Mouse (Mus musculus) MEL (cell line): ENCODE data around the gene Fzd4. TPM values are rescaled to one million over a fixed set of nuclear protein-coding genes. Genes with fewer than 3 reads are reported as not detected.

Experiments used
- DNase-seq: peaks from one replicate; pipeline ENCODE4 v3.0.0; 2011; ENCODE audit warnings: low read depth, low spot score
- H3K27ac ChIP-seq: 2 replicates; pipeline ENCODE4 v1.5.1; 2012; ENCODE audit warnings: low read depth, mild to moderate bottlenecking, control low read depth, low read length, moderate library complexity; ENCODE audit not compliant: control insufficient read depth
- H3K27me3 ChIP-seq, 2 experiments: fragments of 150-350 bp in 1 of 2; sonication (generic) in 1 of 2; 2 replicates each; pipeline ENCODE4 v1.6.1; 2012; ENCODE audit warnings: low read length in 2 of 2, mild to moderate bottlenecking in 2 of 2, improper control_type of control experiment in 1 of 2, moderate library complexity in 1 of 2; ENCODE audit not compliant: insufficient read depth in 2 of 2, control insufficient read depth in 1 of 2
- H3K36me3 ChIP-seq, 2 experiments: 2 replicates each; pipeline ENCODE4 v1.6.1; 2012 to 2014; ENCODE audit warnings: low read length in 2 of 2, improper control_type of control experiment in 1 of 2, inconsistent platforms in 1 of 2, mild to moderate bottlenecking in 1 of 2; ENCODE audit not compliant: insufficient read depth in 2 of 2, control insufficient read depth in 1 of 2
- H3K4me1 ChIP-seq, 2 experiments: fragments of 150-350 bp in 1 of 2; sonication (generic) in 1 of 2; 2 replicates each; pipeline ENCODE4 v1.6.1; 2012; ENCODE audit warnings: low read length in 2 of 2, improper control_type of control experiment in 1 of 2, mild to moderate bottlenecking in 1 of 2; ENCODE audit not compliant: insufficient read depth in 2 of 2, control insufficient read depth in 1 of 2
- H3K4me3 ChIP-seq, 2 experiments: fragments of 150-350 bp in 1 of 2; sonication (generic) in 1 of 2; 2 replicates each; pipeline ENCODE4 v1.5.1; 2012; ENCODE audit warnings: low read depth in 2 of 2, low read length in 2 of 2, mild to moderate bottlenecking in 2 of 2, moderate library complexity in 2 of 2, control low read depth in 1 of 2, improper control_type of control experiment in 1 of 2; ENCODE audit not compliant: control insufficient read depth in 1 of 2, insufficient read depth in 1 of 2
- H3K79me2 ChIP-seq: 2 replicates; pipeline ENCODE4 v1.6.1; 2012; ENCODE audit warnings: mild to moderate bottlenecking, low read length, moderate library complexity; ENCODE audit not compliant: control insufficient read depth, poor library complexity, insufficient read depth
- H3K9ac ChIP-seq: 2 replicates; pipeline ENCODE4 v1.6.1; 2012; ENCODE audit warnings: low read depth, mild to moderate bottlenecking, control low read depth, low read length, moderate library complexity; ENCODE audit not compliant: control insufficient read depth, poor library complexity, severe bottlenecking
- H3K9me3 ChIP-seq: fragments of 150-350 bp; sonication (generic); replicated peaks from 2 replicates; pipeline ENCODE4 v1.6.1; 2012; ENCODE audit warnings: mild to moderate bottlenecking, low read length, improper control_type of control experiment, moderate library complexity; ENCODE audit not compliant: insufficient read depth
- CHD1 ChIP-seq: IDR thresholded peaks from 2 replicates; pipeline ENCODE4 v1.6.1; 2012; ENCODE audit warnings: low read depth, mild to moderate bottlenecking, inconsistent platforms, low read length, improper control_type of control experiment
- CHD2 ChIP-seq: IDR thresholded peaks from 2 replicates; pipeline ENCODE4 v1.6.1; 2011; ENCODE audit warnings: low read length, improper control_type of control experiment
- CTCF ChIP-seq, 3 experiments: IDR thresholded peaks in 2 of 3; conservative IDR thresholded peaks in 1 of 3; 2 replicates each; pipeline ENCODE4 v1.5.1; 2011 to 2012; ENCODE audit warnings: low read length in 3 of 3, low read depth in 2 of 3, mild to moderate bottlenecking in 2 of 3, improper control_type of control experiment in 1 of 3, inconsistent platforms in 1 of 3, mixed read lengths in 1 of 3, moderate library complexity in 1 of 3; ENCODE audit not compliant: control insufficient read depth in 1 of 3, insufficient read depth in 1 of 3, poor library complexity in 1 of 3, severe bottlenecking in 1 of 3
- ELF1 ChIP-seq: IDR thresholded peaks from 2 replicates; pipeline ENCODE4 v1.6.1; 2014; ENCODE audit warnings: low read depth, mild to moderate bottlenecking, inconsistent platforms, low read length, improper control_type of control experiment, moderate library complexity
- EP300 ChIP-seq, 2 experiments: IDR thresholded peaks; 2 replicates each; pipeline ENCODE4 v1.6.1; 2011; ENCODE audit warnings: improper control_type of control experiment in 2 of 2, low read length in 2 of 2, low read depth in 1 of 2, mild to moderate bottlenecking in 1 of 2
- ETS1 ChIP-seq: IDR thresholded peaks from 2 replicates; pipeline ENCODE4 v1.6.1; 2012; ENCODE audit warnings: low read depth, mild to moderate bottlenecking, inconsistent platforms, low read length, improper control_type of control experiment, moderate library complexity
- JUND ChIP-seq: IDR thresholded peaks from 2 replicates; pipeline ENCODE4 v1.6.1; 2011; ENCODE audit warnings: low read depth, mild to moderate bottlenecking, improper control_type of control experiment, low read length
- KAT2A ChIP-seq: conservative IDR thresholded peaks from 2 replicates; pipeline ENCODE4 v1.6.1; 2012; ENCODE audit warnings: low read depth, low read length, improper control_type of control experiment, inconsistent platforms
- MAZ ChIP-seq: IDR thresholded peaks from 2 replicates; pipeline ENCODE4 v1.6.1; 2012; ENCODE audit warnings: low read depth, mild to moderate bottlenecking, inconsistent platforms, low read length, improper control_type of control experiment
- MEF2A ChIP-seq: IDR thresholded peaks from 2 replicates; pipeline ENCODE4 v1.6.1; 2014; ENCODE audit warnings: low read depth, mild to moderate bottlenecking, inconsistent platforms, low read length, improper control_type of control experiment; ENCODE audit not compliant: poor library complexity, insufficient replicate concordance, severe bottlenecking; ENCODE audit errors: extremely low read depth
- MXI1 ChIP-seq: IDR thresholded peaks from 2 replicates; pipeline ENCODE4 v1.6.1; 2011; ENCODE audit warnings: mild to moderate bottlenecking, low read depth, low read length, improper control_type of control experiment
- MYC ChIP-seq: IDR thresholded peaks from 2 replicates; pipeline ENCODE4 v1.6.1; 2011; ENCODE audit warnings: low read depth, mild to moderate bottlenecking, low read length, improper control_type of control experiment, moderate library complexity
- POLR2A ChIP-seq, 2 experiments: IDR thresholded peaks; 2 replicates each; pipeline ENCODE4 v1.6.1; 2011 to 2012; ENCODE audit warnings: low read length in 2 of 2, mild to moderate bottlenecking in 2 of 2, control low read depth in 1 of 2, improper control_type of control experiment in 1 of 2, low read depth in 1 of 2, moderate library complexity in 1 of 2; ENCODE audit not compliant: control insufficient read depth in 1 of 2, insufficient read depth in 1 of 2, poor library complexity in 1 of 2
- RAD21 ChIP-seq: IDR thresholded peaks from 2 replicates; pipeline ENCODE4 v1.6.1; 2011; ENCODE audit warnings: mild to moderate bottlenecking, low read depth, low read length, improper control_type of control experiment
- SIN3A ChIP-seq: IDR thresholded peaks from 2 replicates; pipeline ENCODE4 v1.6.1; 2012; ENCODE audit warnings: low read length, improper control_type of control experiment, inconsistent platforms
- SMC3 ChIP-seq: IDR thresholded peaks from 2 replicates; pipeline ENCODE4 v1.6.1; 2011; ENCODE audit warnings: low read depth, low read length, improper control_type of control experiment
- TCF12 ChIP-seq: IDR thresholded peaks from 2 replicates; pipeline ENCODE4 v1.6.1; 2014; ENCODE audit warnings: low read depth, mild to moderate bottlenecking, inconsistent platforms, low read length, improper control_type of control experiment, moderate library complexity
- ZKSCAN1 ChIP-seq: IDR thresholded peaks from 2 replicates; pipeline ENCODE4 v1.6.1; 2012; ENCODE audit warnings: low read depth, mild to moderate bottlenecking, inconsistent platforms, low read length, improper control_type of control experiment, moderate library complexity
- ZMIZ1 ChIP-seq: IDR thresholded peaks from 2 replicates; pipeline ENCODE4 v1.6.1; 2012; ENCODE audit warnings: low read depth, mild to moderate bottlenecking, inconsistent platforms, low read length, improper control_type of control experiment, moderate library complexity
- ZNF384 ChIP-seq: IDR thresholded peaks from 2 replicates; pipeline ENCODE4 v1.6.1; 2012; ENCODE audit warnings: low read depth, mild to moderate bottlenecking, inconsistent platforms, low read length, improper control_type of control experiment
- polyA plus RNA-seq, 2 experiments: library from polyadenylated mRNA; stranded (reverse) in 1 of 2; unstranded in 1 of 2; fragments of >175 nt in 1 of 2; fragments of >200 nt in 1 of 2; gene quantifications; 2 replicates each; pipeline versions ENCODE4 v1.2.1 to v1.2.4; 2012; ENCODE audit warnings: low replicate concordance in 2 of 2, low read depth in 1 of 2; ENCODE audit not compliant: insufficient read length in 2 of 2, insufficient read depth in 1 of 2, missing spikeins in 1 of 2
- total RNA-seq: library from RNA; depleted of rRNA; stranded (reverse); fragments of 300-350 nt; gene quantifications from 2 replicates; pipeline ENCODE4 v1.2.3, GENCODE M21; 2012

Fzd4 gene
- total and polyA plus RNA-seq, 3 experiments = 0.08 to 1.1 TPM; not detected in 1

DNA sequence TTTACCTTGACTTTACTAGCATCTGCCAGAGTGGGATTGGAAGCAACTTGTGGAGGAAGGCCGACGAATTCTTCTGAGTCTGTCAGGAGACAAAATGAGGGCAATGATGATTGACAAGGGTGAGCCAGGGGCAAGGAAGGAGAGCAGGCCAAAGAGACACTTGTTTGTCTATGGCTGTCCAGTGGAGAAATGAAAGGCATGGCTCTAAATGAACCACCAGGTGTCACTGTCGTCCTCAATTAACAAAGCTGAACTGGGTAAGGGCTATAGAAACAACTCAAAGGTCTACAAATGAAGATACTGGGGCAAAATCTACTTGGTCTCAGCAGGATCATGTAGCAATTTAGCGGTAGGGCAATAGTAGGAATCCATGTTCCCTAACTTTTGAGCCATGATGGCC is 33.4 kb downstream of the Fzd4 start:
- H3K9ac ChIP-seq = no peak overlapping the region
- H3K27ac ChIP-seq = no peak overlapping the region
- no peaks in the 10 kb centered on the region; a peak in 1 of 4 replicates for H3K27me3 ChIP-seq
- H3K4me1 ChIP-seq = no peaks in the 10 kb centered on the region
- H3K9me3 ChIP-seq = no peaks in the 10 kb centered on the region
- H3K4me3 ChIP-seq = no peak overlapping the region
- H3K79me2 ChIP-seq = no peaks in the 10 kb centered on the region
- H3K36me3 ChIP-seq = no peaks in the 10 kb centered on the region
- peak; percentile 53 for DNase-seq
- TF ChIP-seq SMC3 (peak; percentile 60), POLR2A (IDR thresholded peaks at IDR 0.05; ENCODE audit: control insufficient read depth in 1 of 2, insufficient read depth in 1 of 2, low read depth in 1 of 2, low read length in 2 of 2, poor library complexity in 1 of 2) (no peak), KAT2A (no peak), CHD1 (no peak), MEF2A (no peak), RAD21 (peak; percentile 53), MXI1 (no peak), CTCF (IDR thresholded peaks at IDR 0.05 in 2 of 3, conservative IDR thresholded peaks at IDR 0.05 in 1 of 3; ENCODE audit: control insufficient read depth in 1 of 3, insufficient read depth in 1 of 3, low read depth in 2 of 3, low read length in 3 of 3, poor library complexity in 1 of 3, severe bottlenecking in 1 of 3) (peak; percentile 34 to 65 (median 55); a peak in 5 of 6 replicates), CHD2 (no peak), ZMIZ1 (no peak), ELF1 (no peak), SIN3A (no peak), MAZ (no peak), MYC (no peak), ZNF384 (no peak), TCF12 (no peak)

- no peaks in the 10 kb centered on the region for H3K36me3 ChIP-seq
- no peaks in the 10 kb centered on the region; a peak in 1 of 4 replicates for H3K27me3 ChIP-seq
- H3K4me1 ChIP-seq = no peaks in the 10 kb centered on the region
- H3K4me3 ChIP-seq = no peak overlapping the region
- no peak overlapping the region for H3K27ac ChIP-seq
- TF ChIP-seq MAZ (no peak), ZNF384 (peak; percentile 50; the same call in 1 of the 2 replicates), RAD21 (no peak), ZKSCAN1 (no peak), ETS1 (no peak), EP300 (IDR thresholded peaks at IDR 0.05; ENCODE audit: low read depth in 1 of 2, low read length in 2 of 2) (no peak), MXI1 (no peak), JUND (no peak)
- no peaks in the 10 kb centered on the region for H3K9me3 ChIP-seq
- no peak for DNase-seq
- no peak overlapping the region for H3K9ac ChIP-seq
- no peaks in the 10 kb centered on the region for H3K79me2 ChIP-seq
Measured at GRCm38 (mm10) chr7:89441291-89441690, 37.1 kb downstream of the Fzd4 start.
